Mouse (Mus musculus): ENCODE data around the gene Comt.

Gene Comt

GRCm38 (mm10) chr16:18391127-18391526, 35.5 kb downstream of the Comt start:
- in situ Hi-C loops (cut with MboI, MseI) = no loop called here

DNA sequence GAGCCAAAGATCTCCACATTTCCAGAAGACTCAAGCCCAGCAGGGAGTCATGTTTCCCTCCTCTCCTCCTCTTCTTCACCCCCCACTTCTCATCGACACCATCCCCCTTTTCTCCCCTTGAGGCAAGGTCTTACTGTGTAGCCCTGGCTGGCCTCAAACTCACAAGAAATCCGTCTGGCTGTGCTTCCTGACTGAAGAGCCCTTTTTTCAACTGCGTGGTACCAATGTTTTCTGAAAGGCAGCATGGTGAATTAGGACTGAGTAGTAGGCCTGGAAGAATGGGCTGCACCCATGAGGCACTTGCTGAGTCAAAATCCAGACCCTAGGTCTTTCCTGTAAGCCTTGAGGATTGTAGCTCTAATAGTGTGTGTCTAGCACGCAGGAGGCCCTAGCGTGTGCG, 36.3 kb downstream of the Comt start:
- in situ Hi-C loops (cut with MboI, MseI) = no loop called here

- in situ Hi-C loops (cut with MboI, MseI) = no loop called here
Observed at GRCm38 (mm10) chr16:18388583-18389435, 37.8 kb downstream of the Comt start.

DNA sequence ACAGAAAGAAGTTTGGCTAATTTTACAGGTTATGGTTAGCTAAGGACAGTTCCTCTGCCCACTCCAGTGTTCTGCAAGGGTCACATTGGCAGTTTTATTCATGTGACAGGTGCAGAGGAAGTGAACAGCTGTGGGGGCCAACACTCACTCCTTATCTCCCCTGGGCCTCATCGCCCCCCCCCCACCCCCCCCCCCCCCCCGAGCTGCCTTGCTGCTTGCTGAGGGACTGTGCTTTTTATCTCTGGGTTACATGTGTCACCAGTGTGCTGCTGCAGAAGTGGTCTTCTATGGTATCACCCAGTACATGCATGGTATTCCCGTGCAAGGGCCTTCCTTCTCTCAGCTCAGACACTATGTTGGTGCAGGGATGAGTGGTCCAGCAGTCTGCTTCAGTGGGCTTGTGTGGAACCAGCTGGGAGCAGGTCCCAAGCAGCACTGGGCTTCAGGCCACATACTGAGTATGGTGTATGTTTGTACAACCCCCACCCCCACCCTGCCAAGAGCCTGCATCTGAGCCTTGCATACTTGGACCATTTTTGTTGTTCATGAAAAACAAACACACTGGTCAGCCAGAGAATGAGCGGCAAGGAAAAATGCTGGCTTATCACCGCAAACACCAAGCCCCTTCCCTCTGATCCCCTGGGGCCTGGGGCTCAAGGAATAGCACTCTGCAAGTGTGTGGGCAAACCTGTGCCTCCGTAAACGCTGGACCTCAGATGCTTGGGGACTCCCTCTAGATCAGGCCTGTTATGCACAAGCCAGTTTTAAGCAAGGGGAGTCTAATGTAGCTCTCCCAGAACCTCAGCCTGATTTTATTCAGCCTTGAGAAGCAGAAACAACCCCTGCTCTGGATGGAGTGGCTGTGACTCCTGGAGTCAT, 38.7 kb downstream of the Comt start:
- in situ Hi-C loops (cut with MboI, MseI) = no loop called here

- in situ Hi-C loops (cut with MboI, MseI) = no loop called here
Observed at GRCm38 (mm10) chr16:18386972-18387371, 39.7 kb downstream of the Comt start.

- in situ Hi-C loops (cut with MboI, MseI) = no loop called here
Observed at GRCm38 (mm10) chr16:18386451-18386850, 40.2 kb downstream of the Comt start.

DNA sequence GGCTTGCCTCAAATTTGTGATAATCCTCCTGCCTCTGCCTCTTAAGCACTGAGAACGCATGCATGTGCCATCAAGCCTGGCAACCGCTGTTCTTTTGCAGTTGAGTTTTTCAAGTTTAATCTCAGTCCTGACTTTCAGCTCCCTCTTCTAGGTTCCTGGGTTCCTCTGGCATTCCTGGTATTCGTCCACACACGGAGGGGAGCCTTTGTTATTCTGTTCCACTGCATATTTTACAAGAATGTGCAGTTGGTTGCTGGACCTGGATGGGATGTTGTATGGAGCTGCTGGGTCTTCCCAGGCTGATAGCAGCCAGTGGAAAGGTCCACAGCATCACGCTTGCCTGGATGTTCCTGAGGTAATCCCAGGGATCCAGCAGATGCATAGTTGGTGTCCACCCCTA, 41.2 kb downstream of the Comt start:
- in situ Hi-C loops (cut with MboI, MseI) = no loop called here

- in situ Hi-C loops (cut with MboI, MseI) = no loop called here
Observed at GRCm38 (mm10) chr16:18384659-18385058, 42.0 kb downstream of the Comt start.

GRCm38 (mm10) chr16:18384211-18384610, 42.4 kb downstream of the Comt start:
- in situ Hi-C loops (cut with MboI, MseI) = no loop called here

DNA sequence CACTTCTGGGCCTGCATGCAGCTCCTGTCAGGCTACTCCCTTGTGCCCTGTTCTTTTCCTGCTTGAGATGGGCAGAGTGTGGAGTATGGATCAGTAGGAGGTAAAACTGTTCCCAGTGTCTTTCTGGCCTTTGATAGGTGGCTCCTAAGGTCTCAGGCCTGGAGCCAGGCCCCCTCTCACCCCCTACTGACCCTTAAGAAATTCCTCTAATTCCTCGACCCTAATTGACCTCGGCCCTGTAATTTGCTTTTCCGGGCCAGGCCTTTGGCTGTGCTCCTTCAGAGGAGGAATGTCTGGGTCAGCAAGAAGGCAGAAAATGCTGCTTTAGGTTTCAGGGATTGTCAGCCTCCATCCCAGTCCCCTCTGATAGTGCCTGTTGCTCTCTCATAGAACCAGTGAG, 42.9 kb downstream of the Comt start:
- in situ Hi-C loops (cut with MboI, MseI) = no loop called here

GRCm38 (mm10) chr16:18383045-18383726, 43.5 kb downstream of the Comt start:
- in situ Hi-C loops (cut with MboI, MseI) = no loop called here

DNA sequence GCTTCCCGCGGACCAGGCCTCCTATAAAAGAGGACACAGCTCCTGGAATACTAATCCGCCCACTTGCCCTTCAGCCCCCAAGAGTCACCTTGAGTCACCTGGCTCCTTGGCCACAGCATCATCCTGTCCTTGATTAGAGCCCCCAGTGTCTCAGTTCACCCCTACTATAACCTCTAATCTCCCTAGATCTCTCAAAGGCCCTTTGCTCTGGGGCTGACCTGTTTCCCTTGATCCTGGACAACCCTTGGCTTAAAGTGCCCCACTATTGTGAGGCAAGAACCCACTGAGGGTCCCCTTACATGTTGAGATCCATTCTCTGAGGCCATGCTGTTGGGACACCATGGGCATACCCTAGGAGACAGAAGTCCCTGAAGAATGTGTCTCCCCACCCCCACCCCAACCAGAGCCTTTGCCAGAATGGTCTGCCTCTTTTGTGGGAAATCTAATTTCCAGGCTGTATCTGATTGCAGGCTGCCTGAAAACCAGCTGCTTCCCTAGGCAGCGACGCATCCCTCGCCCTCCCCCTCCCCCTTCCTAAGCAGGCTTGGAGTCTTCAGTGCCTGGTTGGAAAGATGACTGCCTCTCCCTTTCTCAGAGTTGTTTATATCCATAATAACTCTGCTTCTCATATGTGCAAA, 44.9 kb downstream of the Comt start:
- in situ Hi-C loops (cut with MboI, MseI) = no loop called here

GRCm38 (mm10) chr16:18380495-18381063, 46.1 kb downstream of the Comt start:
- in situ Hi-C loops (cut with MboI, MseI) = no loop called here

DNA sequence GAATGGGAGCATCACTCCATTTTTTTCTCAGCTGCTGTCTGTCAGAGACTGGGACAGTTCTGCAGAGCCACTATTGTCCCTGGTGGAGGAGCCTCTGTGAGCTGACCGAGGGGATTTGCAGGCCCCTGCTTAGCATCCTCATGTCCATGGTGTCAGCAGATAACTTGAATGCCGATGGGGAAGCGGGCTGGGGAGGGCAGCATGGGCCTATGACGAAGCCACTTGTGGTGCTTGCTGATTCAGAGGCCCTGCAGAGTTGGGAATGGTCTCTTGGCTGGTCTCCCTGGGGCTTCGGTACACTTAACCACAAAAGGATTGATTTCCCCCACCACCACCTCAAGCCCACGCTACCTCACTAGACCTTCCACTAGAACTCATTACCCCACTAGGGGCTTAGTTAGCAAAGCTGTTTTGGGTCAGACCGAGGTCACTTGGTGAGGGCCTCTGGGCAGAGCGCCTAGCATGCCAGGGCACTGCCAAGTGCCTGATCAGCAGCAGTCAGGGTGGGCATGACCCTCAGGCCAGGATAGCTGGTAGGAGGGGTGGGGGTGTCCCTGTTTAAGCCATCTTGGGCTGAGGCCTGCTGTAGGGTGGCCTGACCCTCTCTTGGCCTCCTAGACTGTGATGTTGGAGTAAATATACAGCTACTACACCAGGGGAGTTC, 47.2 kb downstream of the Comt start:
- in situ Hi-C loops (cut with MboI, MseI) = no loop called here

DNA sequence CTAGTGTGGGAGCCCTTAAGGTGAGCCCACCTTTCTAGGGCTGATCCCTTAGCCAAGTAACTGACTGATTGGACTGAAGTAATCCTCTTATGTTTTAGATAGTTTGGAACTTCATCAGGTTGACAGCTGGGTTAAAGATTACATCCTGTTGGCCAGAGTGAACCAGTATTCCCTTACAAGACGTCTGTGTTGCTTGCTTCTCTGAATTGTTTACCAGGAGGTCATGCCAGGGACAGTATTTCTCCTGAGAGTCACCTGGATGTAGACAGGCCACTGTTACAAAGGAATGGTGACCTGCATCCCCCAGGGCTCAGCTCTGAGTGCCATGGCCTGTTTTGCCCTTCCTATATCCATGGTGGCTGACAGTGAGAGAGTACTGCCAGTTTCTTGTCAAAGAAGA, 48.2 kb downstream of the Comt start:
- in situ Hi-C loops (cut with MboI, MseI) = no loop called here

- in situ Hi-C loops (cut with MboI, MseI) = no loop called here
Observed at GRCm38 (mm10) chr16:18377203-18377602, 49.4 kb downstream of the Comt start.

GRCm38 (mm10) chr16:18376297-18376954, 50.2 kb downstream of the Comt start:
- in situ Hi-C loops (cut with MboI, MseI) = no loop called here

DNA sequence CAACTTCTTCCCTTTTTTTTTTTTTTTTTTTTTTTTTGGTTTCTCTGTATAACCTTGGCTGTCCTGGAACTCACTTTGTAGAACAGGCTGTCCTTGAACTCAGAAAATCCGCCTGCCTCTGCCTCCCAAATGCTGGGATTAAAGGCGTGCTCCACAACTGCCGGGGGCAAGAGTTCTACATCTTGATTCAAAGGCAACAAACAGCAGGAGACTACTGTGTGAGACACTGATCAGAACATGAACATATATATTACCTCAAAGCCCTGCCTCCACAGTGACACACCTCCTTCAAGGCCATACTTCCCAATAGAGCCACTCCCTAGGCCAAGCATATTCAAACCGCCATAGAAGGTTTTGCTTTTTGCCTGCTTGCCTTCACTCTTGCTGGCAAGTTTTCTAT, 53.0 kb downstream of the Comt start:
- in situ Hi-C loops (cut with MboI, MseI) = no loop called here

GRCm38 (mm10) chr16:18370197-18370596, 56.5 kb downstream of the Comt start:
- in situ Hi-C loops (cut with MboI, MseI) = no loop called here

- in situ Hi-C loops (cut with MboI, MseI) = no loop called here
Observed at GRCm38 (mm10) chr16:18366849-18367248, 59.8 kb downstream of the Comt start.

All from T-helper 1 cell (primary cell).